Mouse (Mus musculus) lung, embryonic 14.5 days (tissue): Measurements from ENCODE around the gene Hmcn2. TPM values are rescaled to one million over a fixed set of nuclear protein-coding genes. Genes with fewer than 3 reads are reported as not detected.
A peak's percentile ranks its signal among the peaks of the same experiment; 100 is the strongest.

Experiments used
- ATAC-seq: fragments of 200-750 bp; cut with Nextera tagmentation; 2 replicates; pipeline ENCODE4 v1.8.0; 2017; ENCODE audit warnings: mild to moderate bottlenecking, moderate TSS enrichment, moderate library complexity; ENCODE audit not compliant: insufficient read depth
- DNase-seq: peaks from one replicate; pipeline ENCODE4 v3.0.0-alpha.2; 2015
- H3K27ac ChIP-seq: fragments of 300-500 bp; sonication (generic); 2 replicates; pipeline ENCODE4 v1.5.1; 2014; ENCODE audit warnings: low read depth, mild to moderate bottlenecking, moderate library complexity
- H3K27me3 ChIP-seq: fragments of 300-500 bp; sonication (generic); 2 replicates; pipeline ENCODE4 v1.6.1; 2014; ENCODE audit warnings: low read length, control low read depth; ENCODE audit not compliant: insufficient read depth
- H3K36me3 ChIP-seq: fragments of 300-500 bp; sonication (generic); 2 replicates; pipeline ENCODE4 v1.6.1; 2014; ENCODE audit warnings: control low read depth; ENCODE audit not compliant: insufficient read depth
- H3K4me1 ChIP-seq: fragments of 300-500 bp; sonication (generic); 2 replicates; pipeline ENCODE4 v1.6.1; 2014; ENCODE audit warnings: antibody characterized with exemption, control low read depth; ENCODE audit not compliant: insufficient read depth
- H3K4me2 ChIP-seq: fragments of 300-500 bp; sonication (generic); 2 replicates; pipeline ENCODE4 v1.6.1; 2014; ENCODE audit warnings: mild to moderate bottlenecking
- H3K4me3 ChIP-seq: fragments of 300-500 bp; sonication (generic); 2 replicates; pipeline ENCODE4 v1.5.1; 2014; ENCODE audit warnings: low read depth, low read length
- H3K9ac ChIP-seq: fragments of 300-500 bp; sonication (generic); 2 replicates; pipeline ENCODE4 v1.6.1; 2014
- H3K9me3 ChIP-seq: fragments of 300-500 bp; sonication (generic); 2 replicates; pipeline ENCODE4 v1.6.1; 2016; ENCODE audit warnings: low read depth, low read length, control low read depth
- CTCF ChIP-seq: IDR thresholded peaks from 2 replicates; pipeline ENCODE4 v1.5.1; 2016; ENCODE audit warnings: antibody characterized with exemption, low read depth
- WGBS: fragments of 180-500 bp; shearing (Covaris S2); extraction: QIAGEN DNeasy Blood & Tissue Kit; methylation state at CpG from one replicate; pipeline ENCODE4 v1.1.7; 2014; 5-methylcytosine and 5-hydroxymethylcytosine counted together
- polyA plus RNA-seq: library from polyadenylated mRNA; unstranded; fragments of >200 nt; fragmentation: Nextera tagmentation; extraction: Ambion mirVana; gene quantifications from 2 replicates; pipeline ENCODE4 v1.2.1, GENCODE M21; 2014

The Hmcn2 gene
- polyA plus RNA-seq, 1 experiment from 2014 or later = 1.3 TPM

DNA sequence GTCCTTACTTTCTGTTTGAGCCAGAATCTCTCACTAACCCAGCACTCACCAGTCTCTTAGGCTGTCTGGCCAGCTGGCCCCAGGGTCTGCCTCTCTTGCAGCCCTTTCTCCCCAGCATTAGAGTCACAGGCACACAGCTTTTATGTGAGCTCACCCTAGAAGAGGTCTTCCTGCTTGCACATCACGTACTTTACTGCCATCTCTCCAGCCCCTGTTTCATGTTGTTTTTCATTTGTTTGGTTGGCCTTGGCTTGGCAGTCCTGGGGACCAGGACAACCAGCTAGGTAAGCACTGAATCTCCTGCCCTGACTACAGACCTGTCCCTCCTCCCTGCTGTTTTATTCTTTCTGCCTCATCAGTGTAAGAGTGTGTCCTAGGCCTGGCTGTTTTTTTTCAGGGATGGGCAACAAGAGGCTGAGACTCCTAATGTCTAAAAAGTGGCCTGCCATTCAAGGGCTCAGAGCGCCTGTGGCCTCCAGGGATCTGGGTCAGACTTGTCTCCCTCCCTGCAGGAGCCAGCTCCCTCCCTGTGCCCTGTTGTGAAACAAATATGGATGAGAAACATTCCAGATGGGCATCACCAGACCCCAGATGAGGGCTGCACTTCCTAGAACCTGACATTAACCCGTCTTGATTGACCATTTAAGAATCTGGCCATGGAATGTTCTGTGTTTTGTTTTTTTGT, 134.7 kb downstream of the Hmcn2 start:
- no peaks in the 10 kb centered on the region for H3K36me3 ChIP-seq
- no peak for DNase-seq
- H3K4me1 ChIP-seq = peaks cover 5% of the 10 kb centered on the region; the same call in 1 of the 2 replicates
- H3K4me2 ChIP-seq = no peak overlapping the region
- H3K9ac ChIP-seq = no peak overlapping the region
- WGBS = 60% methylated on average over 3 of the region's 3 CpGs
- no peaks in the 10 kb centered on the region for H3K9me3 ChIP-seq
- TF ChIP-seq CTCF = no peak
- no peaks in the 10 kb centered on the region for H3K27me3 ChIP-seq
- no peak overlapping the region for H3K27ac ChIP-seq
- no peak overlapping the region for H3K4me3 ChIP-seq
- ATAC-seq = no peak

DNA sequence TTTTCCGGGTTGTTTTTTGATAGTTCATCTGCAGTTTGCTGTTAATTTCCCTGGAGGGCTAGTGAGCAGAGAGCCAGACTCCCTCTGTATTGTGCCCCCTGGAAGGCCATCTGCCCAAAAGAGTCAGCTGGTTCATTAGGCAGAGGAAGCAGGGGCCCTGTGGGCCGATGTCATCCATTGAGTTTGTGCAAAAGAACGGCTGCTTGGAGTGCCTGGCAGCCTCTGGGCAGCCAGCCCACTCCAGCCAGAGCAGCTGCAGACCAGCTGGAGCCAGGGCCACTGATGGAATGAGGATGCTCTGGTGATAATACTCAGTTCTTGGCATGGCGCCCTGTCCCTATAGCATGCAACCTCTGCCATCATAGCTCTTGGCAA, 135.2 kb downstream of the Hmcn2 start:
- DNase-seq = peak; percentile 84
- Histone ChIP-seq H3K4me3 (no peak overlapping the region), H3K4me2 (no peak overlapping the region), H3K9me3 (no peaks in the 10 kb centered on the region), H3K27ac (no peak overlapping the region), H3K36me3 (no peaks in the 10 kb centered on the region), H3K9ac (no peak overlapping the region), H3K4me1 (peaks cover 10% of the 10 kb centered on the region), H3K27me3 (no peaks in the 10 kb centered on the region)
- no peak for TF ChIP-seq CTCF
- 37% methylated on average over 4 of the region's 4 CpGs for WGBS
- ATAC-seq = peak; percentile 62; the same call in 1 of the 2 replicates

DNA sequence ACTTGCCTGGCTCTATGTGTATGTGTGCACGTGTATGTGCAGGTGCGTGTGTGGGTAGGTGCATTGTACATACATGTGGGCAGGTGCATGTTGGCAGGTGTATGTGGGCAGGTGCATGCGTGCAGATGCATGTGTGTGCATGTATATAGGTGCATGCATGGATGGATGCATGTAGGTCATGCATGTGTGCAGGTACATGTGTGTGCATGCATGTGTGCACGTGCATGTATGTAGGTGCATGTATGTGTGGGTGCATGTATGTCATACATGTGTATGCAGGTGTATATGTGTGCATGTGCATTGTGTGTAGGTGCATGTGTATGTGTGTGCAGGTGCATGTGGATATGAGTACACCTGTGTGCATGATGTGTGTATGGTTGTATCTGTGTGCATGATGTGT, 135.7 kb downstream of the Hmcn2 start:
- Histone ChIP-seq H3K27ac (no peak overlapping the region), H3K27me3 (no peaks in the 10 kb centered on the region), H3K4me1 (peaks cover 14% of the 10 kb centered on the region), H3K36me3 (no peaks in the 10 kb centered on the region), H3K4me2 (no peak overlapping the region), H3K4me3 (no peak overlapping the region), H3K9ac (no peak overlapping the region), H3K9me3 (no peaks in the 10 kb centered on the region)
- no peak for ATAC-seq
- no peak for DNase-seq
- no peak for TF ChIP-seq CTCF
- 87% methylated on average over 4 of the region's 4 CpGs for WGBS

DNA sequence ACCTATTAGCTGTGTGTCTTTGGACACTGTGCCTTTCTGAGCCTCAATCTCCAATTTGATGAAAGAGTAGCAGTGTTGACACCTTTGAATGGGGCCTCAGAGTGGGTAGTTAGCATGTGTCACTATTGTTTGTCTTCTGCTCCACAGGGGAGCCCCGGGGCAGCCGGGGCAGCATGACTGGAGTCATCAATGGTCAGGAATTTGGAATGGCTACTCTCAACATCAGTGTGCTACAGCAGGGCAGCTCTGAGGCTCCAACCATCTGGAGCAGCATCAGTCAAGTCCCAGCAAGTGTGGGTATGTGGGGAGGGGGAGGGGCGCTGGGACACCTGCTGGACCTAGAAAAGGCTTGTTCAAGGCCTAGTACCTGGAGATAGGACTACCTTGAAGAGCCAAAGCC, 136.4 kb downstream of the Hmcn2 start:
- WGBS = 28% methylated on average over 3 of the region's 3 CpGs

DNA sequence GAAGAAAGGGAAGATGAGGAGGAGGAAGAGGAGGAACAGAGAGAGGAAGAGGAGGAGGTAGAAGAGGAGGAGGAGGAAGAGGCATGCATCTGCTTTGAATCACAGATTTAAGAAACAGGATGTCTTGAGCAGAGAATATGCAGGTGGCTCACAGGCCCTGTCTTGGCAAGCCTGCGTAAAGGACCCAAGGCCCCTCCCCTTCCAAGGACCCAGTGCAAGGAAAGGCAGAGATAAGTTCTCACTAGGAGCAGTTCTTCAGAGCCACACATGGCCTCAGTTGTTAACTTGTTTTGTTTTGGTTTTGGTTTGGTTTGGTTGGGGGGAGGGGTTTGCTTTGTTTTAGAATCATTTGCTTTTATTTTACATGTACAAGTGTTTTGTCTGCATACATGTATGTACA, 137.3 kb downstream of the Hmcn2 start:
- no peaks in the 10 kb centered on the region for H3K36me3 ChIP-seq
- H3K27me3 ChIP-seq = no peaks in the 10 kb centered on the region
- H3K4me2 ChIP-seq = no peak overlapping the region
- DNase-seq (no peak), ATAC-seq (no peak)
- 43% methylated on average over 1 of the region's 1 CpGs for WGBS
- H3K27ac ChIP-seq = no peak overlapping the region
- peaks cover 14% of the 10 kb centered on the region for H3K4me1 ChIP-seq
- no peak for TF ChIP-seq CTCF
- no peak overlapping the region for H3K9ac ChIP-seq
- H3K9me3 ChIP-seq = no peaks in the 10 kb centered on the region
- H3K4me3 ChIP-seq = no peak overlapping the region

More for the DNA sequence above, 136.4 kb downstream of the Hmcn2 start:
- H3K9me3 ChIP-seq = no peaks in the 10 kb centered on the region
- no peak overlapping the region for H3K4me2 ChIP-seq
- H3K27ac ChIP-seq = no peak overlapping the region
- no peak overlapping the region for H3K4me3 ChIP-seq
- TF ChIP-seq CTCF = no peak
- no peaks in the 10 kb centered on the region for H3K27me3 ChIP-seq
- ATAC-seq (no peak), DNase-seq (no peak)
- H3K36me3 ChIP-seq = no peaks in the 10 kb centered on the region
- H3K9ac ChIP-seq = no peak overlapping the region
- H3K4me1 ChIP-seq = peaks cover 14% of the 10 kb centered on the region

DNA sequence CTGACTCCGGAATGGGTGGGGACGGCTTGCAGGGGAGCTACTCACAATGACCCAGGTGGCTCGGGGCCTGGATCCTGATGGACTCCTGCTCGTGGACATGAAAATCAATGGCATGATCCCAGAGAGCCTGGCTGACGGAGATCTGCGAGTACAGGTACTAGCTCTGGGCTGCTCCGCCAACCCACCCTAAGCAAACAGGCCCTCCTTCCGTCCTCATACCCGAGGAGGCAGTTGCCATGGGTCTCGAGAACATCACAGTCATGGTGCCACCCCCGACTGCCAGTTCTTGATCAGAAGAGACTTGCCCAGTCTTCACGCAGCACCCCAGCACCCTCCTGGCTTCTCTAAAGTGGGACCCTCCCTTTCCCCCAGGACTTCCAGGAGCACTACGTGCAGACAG, 138.8 kb downstream of the Hmcn2 start:
- Histone ChIP-seq H3K4me3 (no peak overlapping the region), H3K27me3 (no peaks in the 10 kb centered on the region), H3K9me3 (no peaks in the 10 kb centered on the region), H3K4me1 (peaks cover 14% of the 10 kb centered on the region), H3K9ac (no peak overlapping the region), H3K27ac (no peak overlapping the region), H3K36me3 (no peaks in the 10 kb centered on the region), H3K4me2 (no peak overlapping the region)
- ATAC-seq (no peak), DNase-seq (no peak)
- WGBS = 73% methylated on average over 13 of the region's 13 CpGs
- TF ChIP-seq CTCF = no peak

DNA sequence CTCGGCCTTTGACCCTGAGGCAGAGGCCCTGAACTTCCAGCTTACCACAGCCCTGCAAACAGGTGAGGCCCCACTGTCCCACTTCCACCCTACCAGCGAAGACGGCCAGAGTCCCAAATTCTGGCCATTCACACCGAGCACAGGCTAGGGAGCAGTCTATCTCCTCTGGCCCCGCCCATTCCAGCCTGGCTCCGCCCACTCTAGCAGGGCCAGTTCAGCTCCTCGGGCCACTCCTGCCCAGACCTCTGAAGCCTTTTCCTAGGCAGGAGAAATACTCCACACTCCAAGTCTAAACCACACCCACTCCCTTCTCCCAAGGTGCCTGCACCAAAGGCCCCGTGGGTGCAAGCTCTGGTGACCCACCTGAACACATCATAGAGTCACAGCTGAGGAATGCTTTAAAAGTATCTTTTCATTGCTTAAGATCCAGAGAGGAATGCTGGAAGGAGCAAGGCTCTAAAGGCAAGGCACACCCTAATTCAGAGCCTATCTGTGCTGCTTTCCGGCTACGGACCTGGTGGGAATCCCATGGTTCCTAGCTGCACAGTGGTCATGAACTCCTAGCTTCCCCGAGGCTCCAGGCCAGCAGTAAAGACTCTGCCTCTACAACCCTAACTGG, 139.5 kb downstream of the Hmcn2 start:
- Histone ChIP-seq H3K9ac (no peak overlapping the region), H3K4me2 (no peak overlapping the region), H3K27me3 (no peaks in the 10 kb centered on the region), H3K4me3 (no peak overlapping the region), H3K36me3 (no peaks in the 10 kb centered on the region), H3K9me3 (no peaks in the 10 kb centered on the region), H3K27ac (peak overlapping the region; percentile 65), H3K4me1 (peaks cover 14% of the 10 kb centered on the region)
- WGBS = 33% methylated on average over 11 of the region's 11 CpGs
- no peak for TF ChIP-seq CTCF
- ATAC-seq (peak; percentile 32; the same call in 1 of the 2 replicates), DNase-seq (peak; percentile 59)
